Mouse (Mus musculus): ENCODE results near the gene Sec14l5.

Gene Sec14l5

GRCm38 (mm10) chr16:5155014-5155413, 8.1 kb downstream of the Sec14l5 start:
- DNase-seq = peak; percentile 24 to 52

GRCm38 (mm10) chr16:5156495-5156894, 9.6 kb downstream of the Sec14l5 start:
- DNase-seq = no peak

- no peak for DNase-seq
These were observed 10.2 kb downstream of the Sec14l5 start for GRCm38 (mm10) chr16:5157113-5157512.

DNA sequence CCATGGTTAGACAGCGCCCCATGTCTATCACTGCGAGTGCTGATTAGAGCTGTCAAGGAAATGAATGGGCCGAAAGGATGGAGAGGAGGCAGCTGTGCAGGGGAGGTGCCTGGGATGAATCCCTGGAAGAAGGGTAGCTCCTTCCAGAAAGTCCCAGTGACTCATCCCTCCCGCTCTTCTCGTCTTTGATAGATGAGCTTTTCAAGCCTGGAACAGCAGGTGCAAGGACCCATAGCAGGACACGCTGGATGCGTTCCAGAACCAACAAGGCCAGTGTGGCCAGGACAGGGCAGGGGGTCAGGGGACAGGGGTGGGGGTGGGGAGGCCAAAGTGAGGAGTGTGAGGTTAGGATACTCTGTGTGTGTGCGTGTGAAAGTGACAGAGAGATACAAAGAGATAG, 12.3 kb downstream of the Sec14l5 start:
- DNase-seq = no peak

GRCm38 (mm10) chr16:5164327-5164726, 17.4 kb downstream of the Sec14l5 start:
- DNase-seq = no peak

GRCm38 (mm10) chr16:5168038-5168437, 21.1 kb downstream of the Sec14l5 start:
- DNase-seq = no peak

DNA sequence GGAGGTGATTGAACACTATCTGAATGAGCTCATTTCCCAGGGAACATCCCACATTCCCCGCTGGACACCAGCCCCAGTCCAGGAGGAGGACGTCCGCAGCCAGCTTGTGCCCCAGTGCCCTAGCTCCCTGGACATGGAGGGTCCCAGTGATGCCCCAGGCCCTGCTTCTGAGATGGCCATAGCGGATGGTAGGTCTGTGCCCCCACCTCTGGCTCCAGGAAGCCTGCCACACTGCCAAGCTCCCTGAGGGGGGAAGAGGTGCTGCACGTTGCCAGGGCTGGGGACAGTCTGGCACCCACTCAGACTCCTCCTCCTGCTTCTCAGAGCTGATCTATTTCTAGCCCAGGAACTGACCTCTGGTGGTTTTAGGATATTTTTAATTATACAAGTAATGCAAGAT, 21.9 kb downstream of the Sec14l5 start:
- no peak for DNase-seq

- DNase-seq = no peak
These were observed 25.7 kb downstream of the Sec14l5 start for GRCm38 (mm10) chr16:5172636-5173035.

DNA sequence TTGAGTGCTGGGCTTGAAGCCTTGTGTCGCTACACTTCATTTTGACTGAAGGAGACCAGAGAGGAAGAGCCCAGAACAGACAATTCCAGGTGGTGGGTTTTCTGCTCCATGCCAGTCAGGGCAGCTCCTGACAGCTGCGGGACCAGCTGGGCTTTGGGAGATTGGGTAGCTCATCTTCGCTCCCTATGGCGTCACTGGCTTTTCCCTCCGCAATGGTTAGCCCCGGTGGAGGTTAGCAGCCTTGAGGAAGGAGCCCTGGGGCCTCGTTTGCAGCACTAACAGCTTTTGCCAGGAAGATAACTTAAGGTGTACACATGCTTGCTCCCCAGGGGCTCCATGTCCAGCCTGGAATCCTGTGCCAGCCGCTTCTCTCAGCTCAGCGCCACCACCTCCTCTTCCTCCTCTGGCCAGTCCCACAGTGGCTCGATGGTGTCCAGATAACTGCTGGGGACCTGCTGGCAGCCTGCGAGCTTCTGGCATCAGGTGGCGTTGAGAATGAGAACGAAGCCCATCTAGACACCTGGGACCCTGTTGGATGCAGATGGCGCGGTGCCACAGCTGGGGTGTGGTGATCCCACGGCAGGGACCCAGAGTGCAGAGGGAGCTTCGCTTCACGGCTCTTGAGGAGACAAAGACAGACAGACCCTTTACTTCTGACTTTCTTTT, 36.5 kb downstream of the Sec14l5 start:
- DNase-seq = no peak

GRCm38 (mm10) chr16:5184101-5184500, 37.2 kb downstream of the Sec14l5 start:
- no peak for DNase-seq

GRCm38 (mm10) chr16:5184956-5185355, 38.0 kb downstream of the Sec14l5 start:
- DNase-seq = no peak

DNA sequence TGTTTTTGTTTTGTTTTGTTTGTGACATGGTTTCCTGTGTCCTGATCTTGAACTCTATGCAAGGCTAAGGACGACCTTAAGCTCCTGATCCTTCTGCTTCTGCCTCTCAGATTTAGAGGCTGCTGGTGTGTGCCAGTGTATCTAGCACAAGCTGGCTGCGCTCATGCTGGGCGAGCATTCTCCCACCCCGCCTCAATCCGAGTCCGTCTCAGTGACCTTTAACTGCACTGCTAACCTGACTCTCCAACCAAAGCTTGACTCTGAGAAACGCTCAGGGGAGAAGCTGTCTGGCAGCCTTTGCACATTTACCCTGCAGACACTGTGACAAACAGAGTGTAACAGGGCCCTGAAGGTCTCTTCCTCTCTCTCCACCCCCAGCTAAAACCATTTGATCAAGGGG, 38.8 kb downstream of the Sec14l5 start:
- peak in 1 of 2 experiments; percentile 9 for DNase-seq

DNA sequence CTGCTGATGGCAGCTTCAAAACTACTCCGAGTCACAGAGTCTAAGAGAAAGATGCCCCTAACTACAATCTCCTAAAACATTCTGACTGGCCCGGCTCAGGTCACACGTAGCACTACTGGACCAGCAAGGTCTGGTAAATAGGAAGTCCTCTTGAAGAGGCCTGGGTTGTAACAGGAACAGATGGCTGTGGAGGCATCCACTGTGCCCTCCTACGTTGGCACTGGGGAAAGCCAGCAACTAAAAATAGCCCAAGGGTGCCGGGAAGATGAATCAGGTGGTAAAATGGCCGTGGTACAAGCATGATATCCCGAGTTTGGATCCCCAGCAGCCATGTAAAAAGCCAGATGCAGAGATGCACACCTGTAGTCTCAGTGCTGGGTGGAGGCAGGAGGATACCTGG, 39.3 kb downstream of the Sec14l5 start:
- DNase-seq = no peak

GRCm38 (mm10) chr16:5195080-5195479, 48.2 kb downstream of the Sec14l5 start:
- peak; percentile 26 to 65 for DNase-seq

DNA sequence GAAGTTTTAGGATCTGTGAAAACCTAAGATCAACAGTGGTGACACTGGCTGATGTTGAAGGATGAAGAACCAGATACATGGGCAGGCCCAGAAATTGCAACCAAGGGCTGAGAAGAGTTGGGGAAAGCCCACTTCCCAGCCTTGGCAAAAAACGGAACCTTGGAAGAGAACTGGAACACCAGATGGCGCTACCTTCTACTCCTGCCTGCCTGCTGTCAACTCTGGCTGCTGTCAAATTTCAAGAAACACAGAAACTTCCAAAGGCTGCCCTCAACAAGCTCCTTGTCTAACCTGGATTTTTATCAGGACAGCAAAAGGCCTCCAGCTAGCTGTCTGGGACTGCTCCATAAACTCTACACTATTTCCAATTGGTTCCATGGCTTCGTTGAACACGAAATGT, 55.8 kb downstream of the Sec14l5 start:
- peak; percentile 52 to 54 for DNase-seq

- peak; percentile 8 to 28 for DNase-seq
These were observed 56.3 kb downstream of the Sec14l5 start for GRCm38 (mm10) chr16:5203200-5203599.

DNA sequence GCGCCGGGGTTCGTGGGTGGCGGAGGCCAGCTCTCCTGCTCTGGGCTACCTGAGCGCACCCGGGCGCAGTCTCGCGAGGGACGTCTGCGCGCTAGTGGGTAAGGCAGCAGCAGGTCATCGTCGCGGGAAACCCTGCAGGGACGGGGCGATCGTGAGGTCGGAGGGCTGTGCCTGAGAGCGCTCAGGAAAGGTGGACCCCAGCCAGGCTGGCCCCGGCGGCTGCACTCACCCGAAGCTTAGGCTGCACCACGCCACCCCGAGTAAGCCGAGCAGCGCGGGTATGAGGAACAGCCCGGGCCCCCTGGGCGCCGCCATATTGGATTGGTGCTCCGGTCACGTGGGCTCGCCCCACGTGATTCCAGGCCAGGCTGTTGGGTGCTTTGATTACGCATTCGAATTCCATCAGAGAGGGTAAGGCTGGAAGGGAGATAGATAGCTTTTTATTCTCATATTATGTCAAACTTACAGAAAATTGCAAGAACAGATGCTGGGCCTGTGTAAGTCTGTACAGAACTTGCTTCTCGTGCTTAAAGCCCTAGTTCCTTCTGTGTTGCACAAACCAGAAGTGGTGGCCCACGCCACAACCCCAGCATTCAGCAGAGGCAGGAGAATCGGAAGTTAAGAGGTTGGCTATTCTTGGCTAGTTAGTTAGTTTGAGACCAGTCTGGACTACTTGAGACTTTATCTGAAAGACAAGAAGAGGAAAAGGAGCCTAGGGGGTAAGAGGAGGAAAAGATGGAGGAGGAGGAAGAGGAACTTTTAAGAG, 56.9 kb downstream of the Sec14l5 start, which contains the start of gene Nagpa:
Gene Nagpa (minus strand): TSS at position 345 of the 766 bp plus-strand sequence.
- peak; percentile 77 to 83 for DNase-seq

DNA sequence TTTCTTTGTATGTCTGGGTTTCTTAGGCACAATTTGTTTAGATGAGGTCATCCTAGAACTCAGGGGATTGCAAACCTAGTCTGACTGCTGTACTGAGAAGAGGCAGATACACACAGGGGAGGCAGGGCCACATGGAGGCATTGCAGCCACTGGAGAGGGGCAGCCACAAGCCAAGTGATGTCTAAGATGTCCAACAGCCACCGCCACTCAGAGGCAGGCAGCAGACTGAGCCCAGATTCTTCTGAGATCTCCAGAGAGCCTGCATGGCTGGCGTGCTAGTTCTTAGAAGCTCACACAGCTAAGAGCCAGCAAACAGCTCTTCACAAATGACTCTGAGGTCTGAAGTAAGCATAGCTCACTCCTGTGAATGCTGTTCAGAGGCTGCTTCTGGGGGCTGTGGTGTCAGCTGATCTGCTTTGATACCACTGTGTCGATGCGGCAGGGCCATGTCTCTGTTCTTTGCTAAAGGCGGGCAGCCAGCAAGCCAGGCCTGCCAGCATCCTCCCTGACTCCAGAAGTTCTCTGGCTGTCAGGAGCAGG, 58.6 kb downstream of the Sec14l5 start:
- no peak for DNase-seq

DNA sequence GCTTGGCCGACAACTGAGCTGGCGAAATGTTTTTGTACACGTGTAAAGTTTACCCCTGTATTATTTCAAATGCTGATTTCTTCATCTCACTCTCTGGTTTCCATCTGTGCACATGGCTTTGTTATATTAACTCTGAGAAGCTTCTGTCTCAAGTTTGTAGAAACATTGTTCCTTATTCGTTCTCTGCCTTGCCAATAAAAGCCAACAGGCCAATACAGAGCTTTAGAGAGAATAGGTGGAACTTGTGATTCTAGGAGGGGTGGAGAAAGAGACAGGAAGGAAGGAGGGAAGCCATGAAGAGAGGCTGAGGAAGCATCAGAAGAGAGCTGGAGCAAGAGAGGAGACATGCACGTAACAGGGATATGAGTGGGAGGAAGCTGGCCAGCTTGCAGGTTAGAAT, 59.1 kb downstream of the Sec14l5 start:
- DNase-seq = no peak

DNA sequence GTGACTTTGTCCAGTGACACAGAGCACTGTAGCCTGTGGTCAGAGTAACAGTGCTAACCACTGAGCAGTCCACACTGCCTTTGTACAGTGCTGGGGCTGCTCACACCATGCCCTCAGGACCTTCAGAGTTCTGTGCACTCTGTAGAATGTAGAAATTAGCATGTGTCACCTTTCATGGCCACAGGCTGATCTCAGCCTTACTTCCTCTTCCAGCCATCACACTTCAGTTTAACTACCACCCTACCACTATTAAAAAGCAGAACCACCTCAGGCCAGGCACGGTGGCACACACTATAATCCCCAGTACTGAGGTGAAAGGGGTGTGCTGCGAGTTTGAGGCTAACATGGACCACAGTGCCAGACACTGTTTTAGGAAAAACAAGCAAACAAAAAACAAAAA, 63.5 kb downstream of the Sec14l5 start:
- no peak for DNase-seq

DNA sequence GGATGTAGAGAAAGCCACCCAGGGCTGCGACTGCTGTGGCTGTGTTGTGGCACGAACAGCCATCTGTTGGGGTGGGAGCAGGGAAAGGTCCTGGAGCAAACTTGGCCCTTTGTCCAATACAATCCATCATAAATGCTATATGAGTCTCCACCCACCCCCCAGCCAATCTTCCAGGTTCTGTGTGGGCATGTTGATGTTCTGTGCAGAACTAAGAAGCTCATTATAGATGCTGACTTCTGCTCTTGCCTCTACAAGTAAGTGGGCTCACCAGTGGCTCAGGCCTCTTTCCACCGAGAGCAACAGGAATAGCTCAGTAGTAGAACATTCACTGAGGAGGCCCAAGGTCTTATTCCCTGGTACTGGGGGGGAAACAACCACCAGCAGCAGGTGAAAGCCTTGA, 65.2 kb downstream of the Sec14l5 start:
- no peak for DNase-seq

DNA sequence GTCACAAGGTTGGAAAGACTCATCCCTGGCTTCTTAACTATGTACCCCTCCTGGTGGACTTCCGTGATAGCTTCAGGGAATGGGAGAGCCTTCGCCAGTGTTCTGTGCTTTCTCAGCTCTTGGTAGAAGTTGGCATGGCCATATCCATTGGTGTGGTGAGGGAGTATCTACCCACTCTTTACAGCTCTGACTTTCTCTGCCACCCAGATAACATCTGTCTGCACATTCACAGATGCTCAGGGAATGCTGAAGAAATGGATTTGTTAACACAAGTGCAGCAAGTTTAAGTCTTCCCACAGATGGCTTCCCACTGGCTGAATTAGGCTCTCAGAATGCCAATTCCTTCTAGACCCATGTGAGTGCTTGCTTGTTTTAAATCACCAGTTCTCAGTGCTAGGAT, 67.2 kb downstream of the Sec14l5 start:
- DNase-seq = no peak

DNA sequence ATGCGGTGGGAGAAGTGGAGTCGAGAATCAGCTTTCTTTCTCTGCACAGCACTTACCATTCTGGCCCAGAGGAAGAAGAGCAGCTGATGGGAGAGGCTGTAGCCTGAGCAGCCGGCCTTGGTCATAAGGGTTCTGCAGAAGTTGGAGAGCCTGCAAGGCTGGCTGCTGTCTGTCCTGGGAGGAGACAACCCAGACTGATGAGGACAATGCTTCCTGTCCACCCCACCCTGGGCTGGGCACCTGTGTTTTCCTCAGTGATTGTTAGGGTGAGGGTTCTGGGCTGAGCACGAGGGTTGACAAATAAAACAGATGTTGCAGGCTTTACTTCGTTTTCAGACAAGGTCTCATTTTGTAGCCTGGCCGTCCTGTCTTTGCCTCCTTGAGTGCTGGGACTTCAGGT, 69.8 kb downstream of the Sec14l5 start:
- no peak for DNase-seq
